In genomic region chr17:34077549-34077948, GRCm38 (mm10) we compare ENCODE assay signal across 8 mouse cellular contexts. TPM values are rescaled to one million over a fixed set of nuclear protein-coding genes. Genes with fewer than 3 reads are reported as not detected.
DNase-seq lines count a peak whose midpoint lies in the region; ATAC-seq and TF ChIP-seq lines count a peak whose summit lies in the region.

No protein-coding gene starts in this region.

- peaks cover 17% of the 10 kb centered on the region; the same call in 1 of the 2 replicates for H3K27me3 ChIP-seq in hindbrain, embryonic 14.5 days (ENCODE audit: control insufficient read depth, insufficient read depth, low read length)
- peaks cover 18% of the 10 kb centered on the region for H3K27me3 ChIP-seq in hindbrain, embryonic 13.5 days
- H3K27me3 ChIP-seq in heart, embryonic 10.5 days (ENCODE audit: insufficient read depth, poor library complexity, severe bottlenecking), result peaks cover 26% of the 10 kb centered on the region
- H3K27me3 ChIP-seq in stomach, postnatal 0 days (ENCODE audit: control insufficient read depth, insufficient read depth, low read length), result no peaks in the 10 kb centered on the region

- no peak overlapping the region for H3K9ac ChIP-seq in hindbrain, embryonic 14.5 days
- H3K9ac ChIP-seq in hindbrain, embryonic 13.5 days, result no peak overlapping the region
- no peak overlapping the region for H3K9ac ChIP-seq in stomach, postnatal 0 days (ENCODE audit: low read length)

- no peak overlapping the region for H3K27ac ChIP-seq in hindbrain, embryonic 14.5 days
- H3K27ac ChIP-seq in hindbrain, embryonic 13.5 days, result no peak overlapping the region
- no peak overlapping the region for H3K27ac ChIP-seq in heart, embryonic 10.5 days
- no peak overlapping the region for H3K27ac ChIP-seq in stomach, postnatal 0 days (replicated peaks)

- 1% methylated on average over 9 of the region's 9 CpGs for WGBS in hindbrain, embryonic 14.5 days
- WGBS in hindbrain, embryonic 13.5 days, result 1% methylated on average over 9 of the region's 9 CpGs
- 3% methylated on average over 9 of the region's 9 CpGs for WGBS in heart, embryonic 10.5 days
- WGBS in stomach, postnatal 0 days, result 1% methylated on average over 9 of the region's 9 CpGs

- H3K36me3 ChIP-seq in hindbrain, embryonic 14.5 days (replicated peaks; ENCODE audit: control insufficient read depth, insufficient read depth), result no peaks in the 10 kb centered on the region
- no peaks in the 10 kb centered on the region for H3K36me3 ChIP-seq in hindbrain, embryonic 13.5 days
- H3K36me3 ChIP-seq in heart, embryonic 10.5 days, result no peaks in the 10 kb centered on the region
- no peaks in the 10 kb centered on the region for H3K36me3 ChIP-seq in stomach, postnatal 0 days (ENCODE audit: control insufficient read depth, insufficient read depth, low read length)

- no peak overlapping the region for H3K4me2 ChIP-seq in hindbrain, embryonic 14.5 days (replicated peaks)
- H3K4me2 ChIP-seq in hindbrain, embryonic 13.5 days, result no peak overlapping the region
- H3K4me2 ChIP-seq in stomach, postnatal 0 days (replicated peaks; ENCODE audit: low read depth), result no peak overlapping the region

- H3K9me3 ChIP-seq in hindbrain, embryonic 14.5 days (ENCODE audit: control insufficient read depth, low read length), result no peaks in the 10 kb centered on the region
- H3K9me3 ChIP-seq in hindbrain, embryonic 13.5 days, result no peaks in the 10 kb centered on the region
- H3K9me3 ChIP-seq in heart, embryonic 10.5 days, result no peaks in the 10 kb centered on the region
- no peaks in the 10 kb centered on the region for H3K9me3 ChIP-seq in stomach, postnatal 0 days (ENCODE audit: control insufficient read depth, low read length)

- no peaks in the 10 kb centered on the region for H3K4me1 ChIP-seq in hindbrain, embryonic 14.5 days (replicated peaks; ENCODE audit: control insufficient read depth, insufficient read depth, low read length)
- H3K4me1 ChIP-seq in hindbrain, embryonic 13.5 days (replicated peaks), result no peaks in the 10 kb centered on the region; the same call in 1 of the 2 replicates
- no peaks in the 10 kb centered on the region for H3K4me1 ChIP-seq in heart, embryonic 10.5 days
- no peaks in the 10 kb centered on the region for H3K4me1 ChIP-seq in stomach, postnatal 0 days (replicated peaks; ENCODE audit: control insufficient read depth, insufficient read depth)

- no peak overlapping the region for H3K4me3 ChIP-seq in hindbrain, embryonic 14.5 days (replicated peaks; ENCODE audit: low read length)
- no peak overlapping the region for H3K4me3 ChIP-seq in hindbrain, embryonic 13.5 days
- no peak overlapping the region for H3K4me3 ChIP-seq in heart, embryonic 10.5 days
- H3K4me3 ChIP-seq in stomach, postnatal 0 days (ENCODE audit: low read depth, low read length), result no peak overlapping the region

- TF ChIP-seq EP300 in stomach, postnatal 0 days (optimal IDR thresholded peaks at IDR 0.05), result no peak

- TF ChIP-seq CTCF in stomach, postnatal 0 days (IDR thresholded peaks at IDR 0.05; ENCODE audit: low read depth), result peak; percentile 87

- peak; percentile 92 for DNase-seq in hindbrain, embryonic 14.5 days (ENCODE audit: low spot score)
- peak; percentile 56 for DNase-seq in WW6 (ENCODE audit: low read depth, low spot score)
- DNase-seq in cerebellum, postnatal 25 days, result peak; percentile 64 to 79
- DNase-seq in heart, embryonic 10.5 days (ENCODE audit: low spot score), result peak; percentile 86
- peak; percentile 48 to 79 for DNase-seq in layer of hippocampus, postnatal 25 days (ENCODE audit: extremely low spot score in 1 of 2, low spot score in 1 of 2)
- peak; percentile 84 for DNase-seq in mesoderm, embryonic 11.5 days (ENCODE audit: low read depth, low spot score)
- peak; percentile 82 for DNase-seq in stomach, postnatal 0 days (ENCODE audit: low spot score)

- ATAC-seq in hindbrain, embryonic 14.5 days (ENCODE audit: low FRiP score), result no peak
- no peak for ATAC-seq in hindbrain, embryonic 13.5 days (ENCODE audit: low FRiP score)
- ATAC-seq in stomach, postnatal 0 days (ENCODE audit: low FRiP score, low TSS enrichment), result no peak

RNA-seq across cellular contexts. Expression of gene H2-Oa, which starts 14.6 kb away (rescaled TPM):
- 0.29 TPM in 1 of 2 replicates, not detected in the other for polyA plus RNA-seq in hindbrain, embryonic 14.5 days (2014; fragmentation: Nextera tagmentation; extraction: Ambion mirVana)
- polyA plus RNA-seq in hindbrain, embryonic 13.5 days (2015; fragmentation: Nextera tagmentation; extraction: Ambion mirVana), result 0.18 TPM in 1 of 2 replicates, not detected in the other
- polyA plus RNA-seq in heart, embryonic 10.5 days (2016; fragmentation: Nextera tagmentation; extraction: Ambion mirVana), result 0.62 and 0.84 TPM in 2 replicates
- total RNA-seq in layer of hippocampus, postnatal 25 days (2021), result under 1 TPM; 0.42 to 0.45 TPM
- polyA plus RNA-seq in stomach, postnatal 0 days (2015; fragmentation: Nextera tagmentation; extraction: Ambion mirVana), result 0.25 and 0.29 TPM in 2 replicates

RNA-seq across cellular contexts. Expression of gene Col11a2, which starts 38.3 kb away (rescaled TPM):
- 2.7 and 3.4 TPM in 2 replicates for polyA plus RNA-seq in hindbrain, embryonic 14.5 days (2014; fragmentation: Nextera tagmentation; extraction: Ambion mirVana)
- 3.2 and 3.8 TPM in 2 replicates for polyA plus RNA-seq in hindbrain, embryonic 13.5 days (2015; fragmentation: Nextera tagmentation; extraction: Ambion mirVana)
- 0.38 and 1.0 TPM in 2 replicates for polyA plus RNA-seq in heart, embryonic 10.5 days (2016; fragmentation: Nextera tagmentation; extraction: Ambion mirVana)
- 10 to 100 TPM; 23.5 to 25.3 TPM for total RNA-seq in layer of hippocampus, postnatal 25 days (2021)
- 0.18 and 0.29 TPM in 2 replicates for polyA plus RNA-seq in stomach, postnatal 0 days (2015; fragmentation: Nextera tagmentation; extraction: Ambion mirVana)

RNA-seq across cellular contexts. Expression of gene H2-DMa, which starts 41.8 kb away (rescaled TPM):
- 19.2 and 20.2 TPM in 2 replicates for polyA plus RNA-seq in hindbrain, embryonic 14.5 days (2014; fragmentation: Nextera tagmentation; extraction: Ambion mirVana)
- polyA plus RNA-seq in hindbrain, embryonic 13.5 days (2015; fragmentation: Nextera tagmentation; extraction: Ambion mirVana), result 14.4 and 16.9 TPM in 2 replicates
- 4.2 and 7.1 TPM in 2 replicates for polyA plus RNA-seq in heart, embryonic 10.5 days (2016; fragmentation: Nextera tagmentation; extraction: Ambion mirVana)
- 10 to 100 TPM; 32.3 to 35.1 TPM for total RNA-seq in layer of hippocampus, postnatal 25 days (2021)
- 9.1 and 9.5 TPM in 2 replicates for polyA plus RNA-seq in stomach, postnatal 0 days (2015; fragmentation: Nextera tagmentation; extraction: Ambion mirVana)

RNA-seq across cellular contexts. Expression of gene Brd2, which starts 44.9 kb away (rescaled TPM):
- 133 and 136 TPM in 2 replicates for polyA plus RNA-seq in hindbrain, embryonic 14.5 days (2014; fragmentation: Nextera tagmentation; extraction: Ambion mirVana)
- polyA plus RNA-seq in hindbrain, embryonic 13.5 days (2015; fragmentation: Nextera tagmentation; extraction: Ambion mirVana), result 127 and 129 TPM in 2 replicates
- 77.6 and 101 TPM in 2 replicates for polyA plus RNA-seq in heart, embryonic 10.5 days (2016; fragmentation: Nextera tagmentation; extraction: Ambion mirVana)
- 100 to 1,000 TPM; 196 to 216 TPM for total RNA-seq in layer of hippocampus, postnatal 25 days (2021)
- polyA plus RNA-seq in stomach, postnatal 0 days (2015; fragmentation: Nextera tagmentation; extraction: Ambion mirVana), result 45.0 and 48.1 TPM in 2 replicates

RNA-seq across cellular contexts. Expression of gene Rxrb, which starts 45.9 kb away (rescaled TPM):
- polyA plus RNA-seq in hindbrain, embryonic 14.5 days (2014; fragmentation: Nextera tagmentation; extraction: Ambion mirVana), result 32.2 and 34.5 TPM in 2 replicates
- 56.8 and 59.2 TPM in 2 replicates for polyA plus RNA-seq in hindbrain, embryonic 13.5 days (2015; fragmentation: Nextera tagmentation; extraction: Ambion mirVana)
- 31.4 and 40.6 TPM in 2 replicates for polyA plus RNA-seq in heart, embryonic 10.5 days (2016; fragmentation: Nextera tagmentation; extraction: Ambion mirVana)
- 10 to 100 TPM; 76.0 to 83.6 TPM for total RNA-seq in layer of hippocampus, postnatal 25 days (2021)
- 25.0 and 26.9 TPM in 2 replicates for polyA plus RNA-seq in stomach, postnatal 0 days (2015; fragmentation: Nextera tagmentation; extraction: Ambion mirVana)
